Mouse (Mus musculus) kidney, postnatal 4 days (tissue): ENCODE data around the gene 4931417E11Rik.

ENCODE experiments used
- DNase-seq, 2 experiments: peaks; one replicate each; pipeline ENCODE4 v3.0.0; 2021; ENCODE audit warnings: mixed read lengths in 2 of 2

The 4931417E11Rik gene

GRCm38 (mm10) chr6:73469567-73469966 is at the start of gene 4931417E11Rik:
Gene 4931417E11Rik, minus strand, starts transcription at chr6:73469667.
- no peak for DNase-seq

- peak; percentile 86 to 87 for DNase-seq
Observed at GRCm38 (mm10) chr6:73517818-73518396, 48.4 kb upstream of the 4931417E11Rik start.

- DNase-seq: peak; percentile 45 to 47
Observed at GRCm38 (mm10) chr6:73512907-73513306, 43.4 kb upstream of the 4931417E11Rik start.

GRCm38 (mm10) chr6:73499631-73500030 is 30.2 kb upstream of the 4931417E11Rik start:
- DNase-seq: no peak

- DNase-seq: no peak
Observed at GRCm38 (mm10) chr6:73497321-73497720, 27.9 kb upstream of the 4931417E11Rik start.

- no peak for DNase-seq
Observed at GRCm38 (mm10) chr6:73490524-73490923, 21.1 kb upstream of the 4931417E11Rik start.

- no peak for DNase-seq
Observed at GRCm38 (mm10) chr6:73485616-73486015, 16.1 kb upstream of the 4931417E11Rik start.

GRCm38 (mm10) chr6:73466084-73466483 is 3.4 kb downstream of the 4931417E11Rik start:
- DNase-seq: peak; percentile 6 to 19

- peak; percentile 7 to 28 for DNase-seq
Observed at GRCm38 (mm10) chr6:73462543-73462942, 6.9 kb downstream of the 4931417E11Rik start.

GRCm38 (mm10) chr6:73433912-73434311 is 35.6 kb downstream of the 4931417E11Rik start:
- no peak for DNase-seq

- peak in 1 of 2 experiments; percentile 12 for DNase-seq
Observed at GRCm38 (mm10) chr6:73428618-73429336, 40.7 kb downstream of the 4931417E11Rik start.

GRCm38 (mm10) chr6:73427273-73427812 is 42.1 kb downstream of the 4931417E11Rik start:
- no peak for DNase-seq
